Mouse (Mus musculus) cerebellum, adult 9-11 months (tissue): ENCODE data around the gene Cdk17.

Experiments
- DNase-seq: peaks from one replicate; pipeline ENCODE4 v3.0.0; 2022

Cdk17 gene

GRCm38 (mm10) chr10:93289404-93289803, 128.7 kb downstream of the Cdk17 start:
- DNase-seq, result no peak

GRCm38 (mm10) chr10:93291352-93291751, 130.7 kb downstream of the Cdk17 start:
- peak; percentile 72 for DNase-seq

GRCm38 (mm10) chr10:93291843-93292242, 131.2 kb downstream of the Cdk17 start:
- peak; percentile 77 for DNase-seq

GRCm38 (mm10) chr10:93293621-93294020, 132.9 kb downstream of the Cdk17 start:
- DNase-seq, result no peak

GRCm38 (mm10) chr10:93294547-93295219, 134.0 kb downstream of the Cdk17 start:
- DNase-seq, result no peak

- DNase-seq, result no peak
Measured at GRCm38 (mm10) chr10:93297774-93298173, 137.1 kb downstream of the Cdk17 start.

- no peak for DNase-seq
Measured at GRCm38 (mm10) chr10:93298208-93298607, 137.5 kb downstream of the Cdk17 start.

GRCm38 (mm10) chr10:93301831-93302230, 141.2 kb downstream of the Cdk17 start:
- DNase-seq, result no peak

- no peak for DNase-seq
Measured at GRCm38 (mm10) chr10:93303231-93303630, 142.6 kb downstream of the Cdk17 start.

GRCm38 (mm10) chr10:93305946-93306345, 145.3 kb downstream of the Cdk17 start:
- no peak for DNase-seq

- no peak for DNase-seq
Measured at GRCm38 (mm10) chr10:93306367-93306766, 145.7 kb downstream of the Cdk17 start.

- no peak for DNase-seq
Measured at GRCm38 (mm10) chr10:93309131-93309933, 148.7 kb downstream of the Cdk17 start.

- DNase-seq, result no peak
Measured at GRCm38 (mm10) chr10:93309934-93310621, 149.4 kb downstream of the Cdk17 start.

- no peak for DNase-seq
Measured at GRCm38 (mm10) chr10:93310721-93311411, 150.2 kb downstream of the Cdk17 start, which contains the start of gene Elk3. Gene Elk3 (minus strand): TSS chr10:93311135.

- DNase-seq, result no peak
Measured at GRCm38 (mm10) chr10:93311576-93311975, 150.9 kb downstream of the Cdk17 start.
